Mouse (Mus musculus) brain, embryonic 14.5 days (tissue): Measurements from ENCODE around the gene Mga. TPM values are rescaled to one million over a fixed set of nuclear protein-coding genes. Genes with fewer than 3 reads are reported as not detected.

Source experiments
- DNase-seq: peaks from one replicate; pipeline ENCODE4 v3.0.0-alpha.2; 2011; ENCODE audit warnings: low read depth
- CTCF ChIP-seq: fragments of 200-500 bp; IDR thresholded peaks from 2 replicates; pipeline ENCODE4 v1.5.1; 2012; ENCODE audit warnings: inconsistent platforms, mild to moderate bottlenecking, moderate library complexity, borderline replicate concordance; ENCODE audit not compliant: insufficient read depth, insufficient read length; ENCODE audit errors: extremely low read depth
- POLR2A ChIP-seq: fragments of 200-500 bp; IDR thresholded peaks from 2 replicates; pipeline ENCODE4 v1.6.1; 2012; ENCODE audit warnings: mild to moderate bottlenecking, inconsistent platforms, borderline replicate concordance; ENCODE audit not compliant: poor library complexity, insufficient read depth, insufficient read length, severe bottlenecking; ENCODE audit errors: extremely low read depth
- polyA plus RNA-seq: library from polyadenylated mRNA; depleted of rRNA; stranded (reverse); fragments of >200 nt; gene quantifications from 2 replicates; pipeline ENCODE4 v1.2.3, GENCODE M21; 2012

The Mga gene
- polyA plus RNA-seq, 1 experiment: 31.0 TPM

GRCm38 (mm10) chr2:119990881-119991280 is 93.9 kb downstream of the Mga start:
- TF ChIP-seq POLR2A (no peak), CTCF (no peak)
- DNase-seq: no peak

- no peak for TF ChIP-seq CTCF
- no peak for TF ChIP-seq POLR2A
- no peak for DNase-seq
These were observed 95.3 kb downstream of the Mga start for GRCm38 (mm10) chr2:119992349-119992748.

- DNase-seq: no peak
- TF ChIP-seq POLR2A (no peak), CTCF (no peak)
These were observed 96.5 kb downstream of the Mga start for GRCm38 (mm10) chr2:119993515-119993914.

- no peak for DNase-seq
These were observed 97.8 kb downstream of the Mga start for GRCm38 (mm10) chr2:119994839-119995238.

GRCm38 (mm10) chr2:119995391-119996281 is 98.6 kb downstream of the Mga start:
- no peak for TF ChIP-seq CTCF

More at GRCm38 (mm10) chr2:119994839-119995238, 97.8 kb downstream of the Mga start:
- TF ChIP-seq POLR2A: no peak
- TF ChIP-seq CTCF: no peak

GRCm38 (mm10) chr2:119997354-119997753 is 100.3 kb downstream of the Mga start:
- TF ChIP-seq POLR2A (no peak), CTCF (no peak)

More at GRCm38 (mm10) chr2:119995391-119996281, 98.6 kb downstream of the Mga start:
- peak; percentile 27 for DNase-seq

GRCm38 (mm10) chr2:119999731-120000130 is 102.7 kb downstream of the Mga start:
- no peak for DNase-seq
- no peak for TF ChIP-seq POLR2A
- no peak for TF ChIP-seq CTCF

More at GRCm38 (mm10) chr2:119997354-119997753, 100.3 kb downstream of the Mga start:
- no peak for DNase-seq

- DNase-seq: peak; percentile 3
- TF ChIP-seq POLR2A: no peak
These were observed 104.0 kb downstream of the Mga start for GRCm38 (mm10) chr2:120000882-120001584.

GRCm38 (mm10) chr2:120001956-120002355 is 104.9 kb downstream of the Mga start:
- no peak for DNase-seq
- TF ChIP-seq CTCF (no peak), POLR2A (no peak)

GRCm38 (mm10) chr2:120003970-120004369 is 106.9 kb downstream of the Mga start:
- TF ChIP-seq CTCF (no peak), POLR2A (no peak)

GRCm38 (mm10) chr2:120006696-120007095 is 109.7 kb downstream of the Mga start:
- TF ChIP-seq CTCF: no peak
- TF ChIP-seq POLR2A: no peak
- no peak for DNase-seq

More at GRCm38 (mm10) chr2:120003970-120004369, 106.9 kb downstream of the Mga start:
- DNase-seq: no peak

- TF ChIP-seq CTCF (no peak), POLR2A (no peak)
- DNase-seq: no peak
These were observed 110.7 kb downstream of the Mga start for GRCm38 (mm10) chr2:120007680-120008210.
